In genomic region chr12:110976589-110977344, GRCm38 (mm10) we compare ENCODE assay signal across 13 mouse cellular contexts. TPM values are rescaled to one million over a fixed set of nuclear protein-coding genes. Genes with fewer than 3 reads are reported as not detected.
DNase-seq lines count a peak whose midpoint lies in the region; ATAC-seq and TF ChIP-seq lines count a peak whose summit lies in the region.
"Had no signal": no experiment of that assay in that cellular context is flagged by ENCODE, and none has a peak within 500 bp of the region (broad histone marks: within the 10 kb centered on the region; RNA-seq: fewer than 3 reads in every experiment).

No protein-coding gene starts in this region.

- no peak for TF ChIP-seq POLR2A in small intestine, adult 2 months (IDR thresholded peaks at IDR 0.05; ENCODE audit: low read depth, low read length)

- H3K4me3 ChIP-seq in erythroblast, embryonic 14.5 days (replicated peaks): peak overlapping the region; percentile 81
- H3K4me3 ChIP-seq in megakaryocyte, embryonic 14.5 days (replicated peaks): peak overlapping the region; percentile 53
- peak overlapping the region; percentile 77 for H3K4me3 ChIP-seq in heart, embryonic 13.5 days
- H3K4me3 ChIP-seq in small intestine, adult 2 months (ENCODE audit: low read depth, low read length): peak overlapping the region; percentile 96
- H3K4me3 ChIP-seq in hindbrain, embryonic 16.5 days (ENCODE audit: low read length): no peak overlapping the region

- no peak for ATAC-seq in erythroblast, adult 5-6 weeks (replicated peaks; ENCODE audit: low FRiP score, poor library complexity, severe bottlenecking)
- no peak for ATAC-seq in megakaryocyte, adult 5-6 weeks (ENCODE audit: poor library complexity, severe bottlenecking)
- no peak for ATAC-seq in heart, embryonic 13.5 days (ENCODE audit: extremely low read depth, insufficient number of reproducible peaks, low FRiP score, low TSS enrichment)
- ATAC-seq in hindbrain, embryonic 16.5 days: no peak
- ATAC-seq: inflammation-experienced regulatory T-cells, adult 6 months; Patski had no signal

- peaks cover 5% of the 10 kb centered on the region; the same call in 1 of the 2 replicates for H3K27me3 ChIP-seq in erythroblast, embryonic 14.5 days (ENCODE audit: control insufficient read depth)
- H3K27me3 ChIP-seq in megakaryocyte, embryonic 14.5 days (replicated peaks): peaks cover 18% of the 10 kb centered on the region
- H3K27me3 ChIP-seq in heart, embryonic 13.5 days (replicated peaks): no peaks in the 10 kb centered on the region; the same call in 1 of the 2 replicates
- no peaks in the 10 kb centered on the region for H3K27me3 ChIP-seq in small intestine, adult 2 months (ENCODE audit: control insufficient read depth, insufficient read depth, low read length)
- no peaks in the 10 kb centered on the region for H3K27me3 ChIP-seq in hindbrain, embryonic 16.5 days (replicated peaks; ENCODE audit: control insufficient read depth, insufficient read depth, low read length)
- H3K27me3 ChIP-seq: Patski had no signal

- TF ChIP-seq CTCF in small intestine, adult 2 months (IDR thresholded peaks at IDR 0.05; ENCODE audit: extremely low read depth, insufficient read length, insufficient replicate concordance, low read depth, low read length): no peak

- no peak for DNase-seq in ovary, postnatal 14 days (ENCODE audit: low spot score)
- DNase-seq: adrenal gland, postnatal 25 days; cerebellum, postnatal 36 days; kidney, postnatal 14 days had no signal

- H3K9ac ChIP-seq in heart, embryonic 13.5 days: no peak overlapping the region
- H3K9ac ChIP-seq in hindbrain, embryonic 16.5 days (ENCODE audit: low read depth, low read length): no peak overlapping the region

- H3K36me3 ChIP-seq in erythroblast, embryonic 14.5 days (ENCODE audit: control insufficient read depth): peaks cover 67% of the 10 kb centered on the region
- H3K36me3 ChIP-seq in megakaryocyte, embryonic 14.5 days (replicated peaks; ENCODE audit: low read length): peaks cover 54% of the 10 kb centered on the region
- H3K36me3 ChIP-seq in heart, embryonic 13.5 days: peaks cover 47% of the 10 kb centered on the region
- peaks cover 33% of the 10 kb centered on the region for H3K36me3 ChIP-seq in small intestine, adult 2 months (ENCODE audit: control insufficient read depth, insufficient read depth, low read length)
- H3K36me3 ChIP-seq in hindbrain, embryonic 16.5 days (ENCODE audit: control insufficient read depth, insufficient read depth, low read length): 0 out of 2 replicates have a peak, but pooled peaks cover 11% of the 10 kb centered on the region

- no peak overlapping the region for H3K27ac ChIP-seq in heart, embryonic 13.5 days (replicated peaks)
- H3K27ac ChIP-seq in small intestine, adult 2 months (ENCODE audit: insufficient read depth, low read depth, low read length): no peak overlapping the region
- H3K27ac ChIP-seq in hindbrain, embryonic 16.5 days (ENCODE audit: low read depth, low read length): no peak overlapping the region

- WGBS in heart, embryonic 13.5 days: 83% methylated on average over 60 of the region's 60 CpGs
- WGBS in small intestine, adult 2 months: 96% methylated on average over 60 of the region's 60 CpGs
- 94% methylated on average over 58 of the region's 60 CpGs for WGBS in hindbrain, embryonic 16.5 days

- H3K4me2 ChIP-seq in heart, embryonic 13.5 days: peak overlapping the region; percentile 91
- H3K4me2 ChIP-seq in hindbrain, embryonic 16.5 days (ENCODE audit: low read length): no peak overlapping the region

- H3K9me3 ChIP-seq in erythroblast, embryonic 14.5 days (ENCODE audit: control insufficient read depth, low read length): peaks cover 13% of the 10 kb centered on the region
- H3K9me3 ChIP-seq in megakaryocyte, embryonic 14.5 days: peaks cover 8% of the 10 kb centered on the region; the same call in 1 of the 2 replicates
- H3K9me3 ChIP-seq in heart, embryonic 13.5 days: no peaks in the 10 kb centered on the region
- no peaks in the 10 kb centered on the region for H3K9me3 ChIP-seq in hindbrain, embryonic 16.5 days (ENCODE audit: control insufficient read depth, low read length)

- peaks cover 84% of the 10 kb centered on the region for H3K4me1 ChIP-seq in erythroblast, embryonic 14.5 days (ENCODE audit: control insufficient read depth)
- peaks cover 72% of the 10 kb centered on the region for H3K4me1 ChIP-seq in megakaryocyte, embryonic 14.5 days
- peaks cover 30% of the 10 kb centered on the region for H3K4me1 ChIP-seq in heart, embryonic 13.5 days
- peaks cover 30% of the 10 kb centered on the region for H3K4me1 ChIP-seq in small intestine, adult 2 months (ENCODE audit: control insufficient read depth, insufficient read depth, insufficient read length, low read length)
- peaks cover 11% of the 10 kb centered on the region for H3K4me1 ChIP-seq in hindbrain, embryonic 16.5 days (ENCODE audit: control insufficient read depth, insufficient read depth, low read depth, low read length)

RNA-seq across cellular contexts. Expression of gene Ankrd9, which starts 2.1 kb away (rescaled TPM):
- 11.8 and 12.2 TPM in 2 replicates for polyA plus RNA-seq in erythroblast, embryonic 14.5 days (2012)
- total RNA-seq in erythroblast, adult 5-6 weeks (2015; ENCODE audit: low replicate concordance): 29.8 and 52.2 TPM in 2 replicates
- 66.5 and 82.1 TPM in 2 replicates for total RNA-seq in erythroblast, adult 5-6 weeks (2017; ENCODE audit: low replicate concordance)
- polyA plus RNA-seq in megakaryocyte, embryonic 14.5 days (2012; ENCODE audit: insufficient read depth, low replicate concordance): 3.6 and 7.0 TPM in 2 replicates
- 1.6 and 2.8 TPM in 2 replicates for total RNA-seq in megakaryocyte, adult 5-6 weeks (2015)
- total RNA-seq in megakaryocyte, adult 5-6 weeks (2017): 3.0 and 3.3 TPM in 2 replicates
- 13.5 and 13.7 TPM in 2 replicates for polyA plus RNA-seq in heart, embryonic 13.5 days (2015; fragmentation: Nextera tagmentation; extraction: Ambion mirVana)
- 174 and 206 TPM in 2 replicates for polyA plus RNA-seq in small intestine, adult 2 months (2012; rRNA removed)
- 12.2 and 14.2 TPM in 2 replicates for polyA plus RNA-seq in hindbrain, embryonic 16.5 days (2015; fragmentation: Nextera tagmentation; extraction: Ambion mirVana)

Comparison
In these comparisons a context has a peak if more than half of its experiments do, and no peak if none do; other contexts are left out.
1. RNA of gene Ankrd9, which starts 2.1 kb away (polyA plus RNA-seq): 174 to 206 TPM in small intestine, adult 2 months; 12.2 to 14.2 TPM in hindbrain, embryonic 16.5 days, 13.5 to 13.7 TPM in heart, embryonic 13.5 days, 11.8 to 12.2 TPM in erythroblast, embryonic 14.5 days and 3.6 to 7.0 TPM in megakaryocyte, embryonic 14.5 days; every median in the first group is over 10 times any median in the second.